Mouse (Mus musculus) mouse embryonic stem cell (cell line): ENCODE measurements around the gene Cyp4a10.
"Not testable (repeated sequence)": the region's sequence is repeated elsewhere in the genome, so short reads cannot be mapped to it uniquely, and the experiment has no call there.

Experiments used
- in situ Hi-C, 2 experiments: fragments of 300-500 bp; cut with MboI; formaldehyde crosslinking; loops; 1 replicate in 1 of 2; 3 replicates in 1 of 2; pipeline ENCODE4 v1.14.3; 2019 to 2020; ENCODE audit warnings: low sequenced_read_pairs in 2 of 2, low pct_unique_long_range_greater_than_20kb in 1 of 2, mixed read lengths in 1 of 2; ENCODE audit not compliant: unreplicated experiment in 1 of 2

Gene Cyp4a10

GRCm38 (mm10) chr4:115518000-115518399 is at the start of gene Cyp4a10:
Gene Cyp4a10, plus strand, starts transcription at chr4:115518264.
- in situ Hi-C loops: not testable (repeated sequence)

DNA sequence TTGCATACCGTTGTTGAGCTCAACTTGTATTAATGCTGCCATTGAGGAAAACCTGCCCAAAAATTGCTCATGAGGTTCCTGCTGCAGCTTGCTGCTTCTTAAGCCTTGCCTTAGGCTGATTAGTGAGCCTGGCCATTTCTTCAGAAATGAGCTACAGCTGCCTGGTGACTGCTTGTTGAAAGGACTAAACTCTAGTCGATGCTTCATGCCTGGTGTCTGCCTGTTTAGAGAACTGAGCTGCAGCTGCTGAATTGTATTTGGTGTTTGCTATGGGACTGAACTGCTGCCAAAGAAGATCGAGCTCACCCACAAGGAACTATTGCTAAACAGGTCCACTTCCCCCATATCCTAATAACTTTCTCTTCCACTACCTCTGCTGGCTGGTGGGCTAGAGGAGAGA is 44.5 kb upstream of the Cyp4a10 start:
- in situ Hi-C loops: not testable (repeated sequence)

DNA sequence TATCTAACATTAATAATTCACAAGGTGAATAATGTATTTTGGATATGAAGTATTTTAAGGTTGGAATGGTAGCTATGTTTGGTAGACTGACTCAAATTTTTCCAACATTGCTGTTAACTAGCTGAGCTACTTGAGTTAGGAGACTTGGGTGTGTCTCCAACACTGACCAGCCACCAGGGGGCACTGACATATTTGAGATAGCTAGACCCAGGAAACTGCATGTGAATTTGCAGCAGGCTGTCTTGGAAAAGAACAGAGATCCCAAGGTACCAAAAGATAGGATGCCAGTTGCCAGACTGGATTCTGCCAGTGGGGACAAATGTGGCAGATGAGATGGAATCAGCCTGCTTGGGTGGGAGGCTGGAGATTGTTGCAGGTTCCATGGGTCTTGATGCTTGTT is 42.0 kb upstream of the Cyp4a10 start:
- in situ Hi-C loops: loop anchor here (25.0 kb wide), 1 partner anchor 236 kb away; no protein-coding TSS in a partner anchor

GRCm38 (mm10) chr4:115481006-115481652 is 36.9 kb upstream of the Cyp4a10 start:
- in situ Hi-C loops: loop anchor here (25.0 kb wide), 1 partner anchor 231 kb away; no protein-coding TSS in a partner anchor

GRCm38 (mm10) chr4:115496001-115496400 is 22.1 kb upstream of the Cyp4a10 start, which contains the start of gene Cyp4a14:
Gene Cyp4a14, minus strand, starts transcription at chr4:115496142.
- in situ Hi-C loops: loop anchor here (25.0 kb wide), 1 partner anchor 216 kb away; no protein-coding TSS in a partner anchor

- in situ Hi-C loops: loop anchor here (25.0 kb wide), 1 partner anchor 215 kb away; no protein-coding TSS in a partner anchor
Observed at GRCm38 (mm10) chr4:115497466-115497865, 20.6 kb upstream of the Cyp4a10 start.

- in situ Hi-C loops: not testable (repeated sequence)
Observed at GRCm38 (mm10) chr4:115513964-115514363, 4.1 kb upstream of the Cyp4a10 start.

GRCm38 (mm10) chr4:115519444-115519843 is 1.4 kb downstream of the Cyp4a10 start:
- in situ Hi-C loops: no loop called here

- in situ Hi-C loops: no loop called here
Observed at GRCm38 (mm10) chr4:115521766-115522165, 3.7 kb downstream of the Cyp4a10 start.

DNA sequence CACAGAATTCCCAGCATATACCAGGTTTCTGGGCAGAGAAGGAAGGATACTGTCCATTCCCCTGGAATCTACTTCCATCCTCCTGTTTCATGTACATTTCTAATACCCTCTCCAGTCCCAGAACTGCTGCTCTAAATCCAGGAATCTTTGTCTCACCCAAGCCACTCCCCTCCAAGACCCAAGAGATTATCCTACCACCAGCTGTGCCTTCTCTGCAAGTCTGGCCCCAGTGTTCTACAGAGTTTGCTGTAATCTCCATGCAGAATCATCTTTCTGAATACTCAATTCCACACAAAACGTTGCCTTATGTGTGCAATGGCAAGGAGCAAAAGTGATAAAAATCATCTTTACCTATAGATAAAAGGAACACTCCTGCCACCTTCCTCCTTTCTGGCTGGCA is 27.0 kb downstream of the Cyp4a10 start:
- in situ Hi-C loops: no loop called here

- in situ Hi-C loops: no loop called here
Observed at GRCm38 (mm10) chr4:115546141-115546828, 28.2 kb downstream of the Cyp4a10 start.

- in situ Hi-C loops: no loop called here
Observed at GRCm38 (mm10) chr4:115552726-115553125, 34.7 kb downstream of the Cyp4a10 start.

- in situ Hi-C loops: no loop called here
Observed at GRCm38 (mm10) chr4:115555513-115555912, 37.4 kb downstream of the Cyp4a10 start.

GRCm38 (mm10) chr4:115557861-115558561 is 39.9 kb downstream of the Cyp4a10 start:
- in situ Hi-C loops: no loop called here

DNA sequence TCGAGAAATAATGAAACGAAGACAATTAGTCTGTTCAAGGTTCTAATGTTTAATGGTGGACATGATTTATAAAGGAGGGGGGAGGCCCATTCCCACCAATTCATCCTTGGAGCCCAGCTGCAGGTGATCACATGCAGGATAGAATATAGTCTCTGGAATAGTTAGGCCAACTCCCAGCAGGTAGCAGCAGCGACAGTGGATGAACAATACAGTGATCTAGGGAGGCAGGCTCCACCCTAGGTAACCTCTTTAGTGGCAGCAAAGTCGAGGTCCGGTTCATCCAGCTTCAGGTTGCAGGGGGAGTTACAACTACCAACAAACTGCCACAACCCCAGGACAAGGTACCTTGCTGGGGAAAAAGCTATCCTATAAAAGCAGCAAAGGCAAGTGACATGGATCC is 43.2 kb downstream of the Cyp4a10 start:
- in situ Hi-C loops: not testable (repeated sequence)

DNA sequence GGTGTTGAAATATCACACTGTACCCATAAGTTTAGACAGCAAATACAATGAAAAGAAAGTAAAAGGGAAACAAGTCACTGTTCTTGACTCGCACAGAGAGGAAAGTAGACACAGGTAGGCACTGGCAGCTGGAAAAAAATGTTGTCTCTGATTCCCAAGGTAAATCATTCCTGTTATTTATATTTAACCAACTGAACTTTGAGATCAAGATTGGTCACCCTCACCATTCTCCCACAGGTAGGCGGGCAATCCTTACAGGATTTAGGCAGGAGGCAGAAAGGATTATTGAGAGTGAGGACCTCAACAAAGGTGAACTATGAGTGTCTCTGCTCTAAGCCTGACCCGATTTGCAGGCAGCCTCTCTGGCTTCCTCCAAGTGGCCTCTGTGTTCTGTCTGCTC is 45.3 kb downstream of the Cyp4a10 start, which contains the start of gene Cyp4a31:
TSS of gene Cyp4a31 (plus strand) at position 249 of the 400 bp plus-strand sequence.
- in situ Hi-C loops: no loop called here

- in situ Hi-C loops: not testable (repeated sequence)
Observed at GRCm38 (mm10) chr4:115564469-115565225, 46.6 kb downstream of the Cyp4a10 start.

GRCm38 (mm10) chr4:115575255-115575654 is 57.2 kb downstream of the Cyp4a10 start:
- in situ Hi-C loops: no loop called here
